Mouse (Mus musculus) cerebellum, adult 9-10 months (tissue): ENCODE data around the gene Zfp42.
"Not testable (repeated sequence)": the region's sequence is repeated elsewhere in the genome, so short reads cannot be mapped to it uniquely, and the experiment has no call there.

Source experiments
- DNase-seq: peaks from one replicate; pipeline ENCODE4 v3.0.0; 2022

The Zfp42 gene

DNA sequence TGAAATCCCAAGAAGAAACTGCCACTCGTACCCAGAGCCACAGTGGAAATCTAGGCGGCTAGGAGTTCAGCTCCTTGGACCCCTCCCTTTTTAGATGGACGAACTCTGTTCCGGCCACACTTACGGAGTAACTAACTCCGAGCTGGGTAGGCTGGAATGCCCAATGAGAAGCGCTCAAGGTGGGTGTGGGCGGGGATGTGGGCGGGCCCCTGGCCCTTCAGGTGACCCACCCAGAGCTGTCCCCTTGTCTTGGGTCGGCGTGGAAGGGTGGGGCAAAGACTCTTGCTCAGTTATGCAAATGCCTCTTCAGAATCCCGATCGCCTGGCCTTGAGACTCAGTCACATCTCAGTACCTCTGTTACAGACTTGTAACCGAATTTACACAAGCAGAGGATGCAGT is at the start of gene Zfp42:
Zfp42 (minus strand) TSS at position 85 of the 400 bp plus-strand sequence.
- no peak for DNase-seq

- no peak for DNase-seq
These were observed 49.4 kb upstream of the Zfp42 start for GRCm38 (mm10) chr8:43356069-43356770.

DNA sequence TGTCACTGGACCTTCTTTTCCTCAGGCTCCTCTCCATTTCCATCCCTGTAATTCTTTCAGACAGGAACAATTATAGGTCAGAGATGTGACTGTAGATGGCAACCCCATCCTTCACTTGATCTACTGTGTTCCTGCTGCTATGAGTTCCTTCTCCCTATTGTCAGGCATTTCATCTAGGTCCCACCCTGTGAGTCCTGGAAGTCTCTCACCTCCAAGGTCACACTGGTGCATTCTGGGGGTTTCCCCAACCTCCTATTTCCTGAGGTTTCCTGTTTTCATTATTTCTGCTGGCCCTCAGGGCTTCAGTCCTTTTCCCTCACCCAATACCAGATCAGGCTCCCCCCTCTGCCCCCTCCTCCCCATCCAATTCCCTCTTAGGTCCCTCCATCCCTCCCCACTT is 45.5 kb upstream of the Zfp42 start:
- not testable (repeated sequence) for DNase-seq

DNA sequence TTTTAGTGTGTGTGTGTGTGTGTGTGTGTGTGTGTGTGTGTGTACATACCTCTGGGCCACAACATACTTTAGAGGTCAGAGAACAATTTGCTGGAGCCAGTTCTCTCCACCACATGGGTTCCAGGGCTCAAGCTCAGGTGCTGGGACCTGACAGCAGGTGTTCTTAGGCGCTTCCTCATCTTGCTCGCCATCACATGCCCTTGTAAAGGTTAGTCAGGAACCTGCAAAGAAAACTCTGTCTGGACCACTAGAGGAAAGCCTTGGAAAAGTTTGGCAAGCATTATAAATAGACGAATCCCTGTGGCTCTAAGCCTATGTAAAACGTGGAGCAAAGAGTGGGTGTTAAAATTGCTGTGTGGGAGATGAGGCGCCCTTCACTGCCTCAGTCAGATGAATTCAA is 31.8 kb upstream of the Zfp42 start:
- DNase-seq: no peak

GRCm38 (mm10) chr8:43333465-43333864 is 26.7 kb upstream of the Zfp42 start:
- no peak for DNase-seq

DNA sequence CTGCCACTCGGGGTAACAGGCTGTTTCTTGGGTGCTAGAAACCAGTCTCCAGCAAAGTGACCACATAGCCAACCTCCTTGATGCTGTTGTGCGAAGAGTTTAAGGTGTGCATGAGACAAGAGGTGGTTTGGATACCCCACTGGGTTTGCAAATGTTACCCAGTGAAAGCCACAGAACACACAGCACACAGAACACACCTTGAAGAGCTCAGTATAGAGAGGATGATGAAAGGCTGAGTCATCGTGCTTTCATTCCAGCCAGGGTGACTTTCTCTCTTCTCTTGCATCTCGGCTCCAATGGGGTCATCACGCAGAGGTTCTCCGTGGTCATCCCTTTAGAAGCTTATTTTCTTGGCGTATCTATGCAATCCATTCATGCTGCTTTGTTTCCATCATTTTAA is 24.9 kb upstream of the Zfp42 start:
- no peak for DNase-seq

- DNase-seq: no peak
These were observed 23.3 kb upstream of the Zfp42 start for GRCm38 (mm10) chr8:43329913-43330705.

DNA sequence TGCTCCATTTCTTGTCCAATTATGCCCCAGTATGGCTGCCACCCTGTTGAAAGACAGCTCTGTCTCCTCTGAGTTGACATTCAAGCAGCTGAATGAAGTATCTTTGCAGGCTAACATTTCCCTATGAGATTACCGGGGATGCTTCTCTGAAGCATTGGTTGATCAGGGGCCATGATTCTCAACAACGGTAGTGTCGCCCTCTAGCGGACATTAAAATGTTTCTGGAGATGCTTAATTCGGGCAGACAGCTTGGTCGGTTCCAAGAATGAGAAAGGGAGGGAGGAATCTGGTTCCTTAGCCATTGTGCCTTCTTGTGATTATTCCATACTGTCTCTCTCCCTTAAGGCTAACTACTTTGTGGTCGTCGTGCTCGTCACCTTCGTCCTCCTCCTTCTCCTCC is 21.9 kb upstream of the Zfp42 start:
- no peak for DNase-seq

- no peak for DNase-seq
These were observed 14.0 kb upstream of the Zfp42 start for GRCm38 (mm10) chr8:43320771-43321170.

DNA sequence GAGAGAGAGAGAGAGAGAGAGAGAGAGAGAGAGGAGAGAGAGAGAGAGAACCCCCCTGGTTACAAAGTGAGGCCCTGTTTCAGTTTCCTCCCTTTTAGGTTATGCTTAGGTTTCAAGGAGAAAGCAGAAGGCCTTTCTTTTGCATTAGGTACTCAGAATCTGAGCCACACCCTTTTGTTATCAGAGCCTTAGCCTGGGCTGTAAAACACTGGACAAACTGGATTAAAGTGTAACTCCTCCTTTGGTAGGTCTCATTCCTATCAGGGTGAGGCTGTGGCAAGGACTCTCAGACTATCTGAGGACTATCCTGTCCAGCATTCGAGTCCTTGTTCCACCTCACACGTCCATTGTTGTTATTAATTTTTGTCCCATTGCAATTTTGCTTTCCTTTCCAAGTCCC is 1.4 kb upstream of the Zfp42 start:
- no peak for DNase-seq

DNA sequence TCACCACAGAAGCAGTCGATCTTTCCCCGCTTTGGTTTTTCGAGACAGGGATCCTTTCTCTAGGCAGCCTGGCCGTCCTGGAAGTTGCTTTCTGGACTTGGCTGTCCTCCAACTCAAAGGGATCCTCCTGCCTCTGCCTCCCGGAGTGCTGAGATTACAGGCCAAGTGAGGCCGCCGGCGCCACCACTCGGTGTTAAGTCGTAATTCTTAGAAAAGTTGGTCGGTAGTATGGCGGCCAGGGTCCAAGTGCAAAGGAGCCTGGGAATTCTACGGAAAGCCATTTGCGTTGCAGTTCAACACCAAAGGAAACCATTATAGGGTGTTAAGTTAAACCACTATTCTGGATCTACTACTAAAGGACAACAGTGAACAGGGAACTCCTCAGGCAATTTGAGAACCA is 1.1 kb downstream of the Zfp42 start:
- DNase-seq: no peak

DNA sequence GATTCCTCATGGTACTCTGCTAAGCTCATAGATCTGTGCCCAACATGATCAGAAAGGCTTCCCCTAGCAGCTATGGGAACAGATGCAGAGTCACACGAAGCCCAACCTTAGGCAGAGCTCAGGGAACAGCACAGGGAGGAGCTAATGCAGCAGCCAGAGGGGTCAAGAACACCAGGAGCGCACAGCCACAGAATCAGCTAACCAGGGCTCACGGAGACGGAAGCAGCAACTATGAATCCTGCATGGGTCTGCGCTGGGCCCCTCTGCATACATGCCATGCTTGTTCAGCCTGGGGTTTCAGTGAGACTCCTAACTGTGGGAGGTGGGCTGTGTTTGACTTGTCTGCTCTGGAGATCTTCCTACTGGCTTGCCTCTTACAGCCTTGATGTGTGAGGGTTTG is 7.0 kb downstream of the Zfp42 start:
- no peak for DNase-seq

GRCm38 (mm10) chr8:43295826-43296225 is 11.0 kb downstream of the Zfp42 start:
- no peak for DNase-seq

- no peak for DNase-seq
These were observed 12.6 kb downstream of the Zfp42 start for GRCm38 (mm10) chr8:43294191-43294590.

DNA sequence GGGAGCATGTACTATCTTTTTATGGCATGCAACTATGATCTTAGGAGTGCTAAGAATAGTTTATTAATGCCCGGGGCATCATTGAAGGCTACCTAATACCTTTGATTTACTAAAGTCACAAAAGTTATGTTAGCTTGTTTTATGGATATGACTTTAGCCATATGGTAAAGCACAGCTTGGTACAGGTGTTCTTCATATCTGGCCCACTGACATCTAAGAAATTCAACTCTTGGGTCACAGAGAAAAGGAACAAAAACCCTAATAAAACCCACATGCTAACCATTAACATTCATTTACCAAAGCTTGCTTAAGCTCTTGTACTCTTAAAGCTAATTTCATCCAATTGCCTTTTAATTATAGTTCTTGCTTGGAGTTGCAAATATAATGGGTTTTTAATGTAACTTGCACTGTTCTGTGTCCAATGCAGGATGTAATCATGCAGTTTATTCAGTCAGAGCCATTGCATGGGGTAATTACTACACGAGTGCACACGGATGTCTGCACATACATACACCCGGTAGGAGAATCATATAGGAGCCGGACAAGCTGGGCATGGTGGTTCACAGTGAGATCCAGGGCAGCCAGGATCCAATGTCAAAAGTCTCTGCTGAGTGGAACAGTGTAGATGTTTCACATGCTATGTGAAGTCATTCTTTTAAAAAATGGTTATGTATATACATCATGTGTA is 16.2 kb downstream of the Zfp42 start:
- no peak for DNase-seq

GRCm38 (mm10) chr8:43289781-43290180 is 17.0 kb downstream of the Zfp42 start:
- DNase-seq: no peak

GRCm38 (mm10) chr8:43288840-43289239 is 17.9 kb downstream of the Zfp42 start:
- no peak for DNase-seq

DNA sequence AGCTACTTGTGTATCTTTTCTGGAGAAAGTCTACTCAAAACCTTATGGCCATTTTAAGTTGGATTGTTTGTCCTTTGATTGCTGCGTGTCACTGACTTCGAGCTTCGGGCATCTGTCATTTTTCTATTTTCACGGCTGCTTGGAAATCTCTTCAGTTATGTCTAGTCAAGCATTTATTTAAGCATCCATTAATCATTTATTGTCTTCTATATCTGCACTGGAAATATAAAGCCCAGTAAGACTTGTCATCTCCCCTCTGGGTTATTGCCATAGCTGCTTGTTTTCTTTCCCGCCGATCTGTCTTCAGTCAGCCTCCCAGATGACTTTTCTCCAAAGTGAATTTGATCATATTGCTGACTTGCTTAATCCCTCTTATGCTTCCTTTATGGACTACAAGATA is 19.3 kb downstream of the Zfp42 start:
- DNase-seq: no peak

- DNase-seq: no peak
These were observed 23.5 kb downstream of the Zfp42 start for GRCm38 (mm10) chr8:43283231-43283630.

DNA sequence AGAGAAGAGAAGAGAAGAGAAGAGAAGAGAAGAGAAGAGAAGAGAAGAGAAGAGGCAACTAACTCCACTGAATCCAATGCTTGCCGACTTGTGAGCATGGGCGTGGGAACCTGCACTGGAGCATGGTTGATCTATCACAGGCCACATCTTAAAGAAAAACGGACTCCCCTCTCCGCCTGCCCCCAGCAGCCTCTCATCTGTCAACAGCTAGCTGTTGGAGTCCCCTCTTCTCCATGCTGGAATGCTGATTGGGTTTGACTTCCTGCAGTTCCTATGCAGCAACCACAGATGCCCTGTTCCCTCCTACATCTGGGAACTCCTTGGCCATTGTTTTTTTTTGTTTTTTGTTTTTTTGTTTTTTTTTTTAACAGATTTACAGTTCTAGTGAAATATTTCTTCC is 28.4 kb downstream of the Zfp42 start:
- no peak for DNase-seq

DNA sequence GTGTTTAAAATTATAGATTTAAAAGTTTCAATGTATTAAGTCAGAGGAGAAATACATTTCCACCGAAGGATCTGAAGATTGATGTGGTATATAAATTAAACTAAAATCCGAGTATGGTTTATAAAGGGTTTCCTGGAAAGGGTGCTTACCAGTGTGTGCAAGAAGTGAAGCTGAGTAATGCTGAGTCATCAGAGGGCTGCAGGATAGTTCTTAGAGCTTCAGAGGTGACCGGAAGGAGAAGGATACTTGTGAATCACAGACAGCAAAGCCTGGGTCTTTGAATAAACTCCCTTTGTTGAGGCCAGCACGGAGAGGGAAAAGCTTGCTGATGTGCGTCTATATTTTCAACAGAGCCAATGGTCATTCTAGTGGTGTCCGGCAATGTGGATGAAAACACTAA is 45.8 kb downstream of the Zfp42 start:
- no peak for DNase-seq

DNA sequence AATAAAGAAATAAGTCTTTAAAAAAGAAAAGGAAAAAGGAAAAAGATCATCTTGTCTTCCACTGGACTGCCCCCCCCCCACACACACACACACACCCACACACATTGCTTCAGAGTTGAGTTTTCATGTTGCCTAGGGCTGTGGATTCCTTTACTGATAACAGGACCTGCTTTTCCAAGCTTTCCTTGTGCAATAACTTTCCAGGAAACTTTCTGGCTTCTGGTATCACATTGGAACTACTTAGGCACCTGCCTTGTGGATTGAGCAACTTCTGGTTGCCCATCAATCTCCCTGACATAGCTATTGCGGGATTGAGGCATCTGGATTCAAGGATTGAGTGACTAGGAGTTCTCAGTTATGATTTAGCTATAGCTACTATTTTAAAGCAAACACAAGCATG is 48.9 kb downstream of the Zfp42 start:
- no peak for DNase-seq

DNA sequence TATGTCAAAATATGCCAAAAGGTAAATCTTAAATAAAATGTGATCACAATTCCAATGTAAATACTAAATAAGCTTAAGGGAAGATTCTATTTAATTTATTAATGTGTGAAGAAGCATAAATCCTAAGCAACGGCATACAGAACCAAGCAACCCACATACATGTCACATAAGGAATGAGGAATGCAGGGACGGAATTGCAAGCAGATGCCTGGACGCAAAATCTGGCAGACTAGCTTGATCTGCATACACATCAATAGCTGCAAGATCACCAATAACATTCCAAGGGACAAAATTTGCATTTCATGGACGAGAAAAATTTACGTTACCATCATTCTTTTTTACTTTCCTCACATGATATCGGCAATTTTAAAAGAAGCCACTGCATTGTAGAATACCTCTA is 51.1 kb downstream of the Zfp42 start:
- no peak for DNase-seq

DNA sequence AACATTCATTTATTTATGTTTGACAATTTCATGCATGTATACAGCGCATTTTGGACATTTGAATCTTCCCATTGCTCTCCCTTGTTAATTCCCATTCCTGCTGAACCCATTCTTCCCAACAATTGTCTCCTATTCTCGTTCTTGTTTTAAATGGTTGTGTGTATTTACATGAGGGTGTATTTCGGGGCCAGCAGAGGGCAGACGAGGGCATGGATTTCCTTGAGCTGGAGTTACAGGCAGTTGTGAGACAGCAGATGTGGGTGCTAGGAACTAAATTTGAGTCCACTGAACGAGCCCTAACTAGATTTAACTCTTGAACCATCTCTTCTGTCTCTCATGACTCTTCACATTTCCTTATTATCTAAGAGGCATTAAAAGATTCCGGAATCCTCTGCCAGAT is 55.1 kb downstream of the Zfp42 start:
- DNase-seq: no peak
